Mouse (Mus musculus): ENCODE results near the gene Cgrrf1.
"Not testable (repeated sequence)": the region's sequence is repeated elsewhere in the genome, so short reads cannot be mapped to it uniquely, and the experiment has no call there.

The Cgrrf1 gene

GRCm38 (mm10) chr14:46831837-46832333 lies at the start of gene Cgrrf1:
Gene Cgrrf1, plus strand, starts transcription at chr14:46832125.
- DNase-seq (ENCODE audit: extremely low read depth, insufficient read length, low spot score), result peak; percentile 92

DNA sequence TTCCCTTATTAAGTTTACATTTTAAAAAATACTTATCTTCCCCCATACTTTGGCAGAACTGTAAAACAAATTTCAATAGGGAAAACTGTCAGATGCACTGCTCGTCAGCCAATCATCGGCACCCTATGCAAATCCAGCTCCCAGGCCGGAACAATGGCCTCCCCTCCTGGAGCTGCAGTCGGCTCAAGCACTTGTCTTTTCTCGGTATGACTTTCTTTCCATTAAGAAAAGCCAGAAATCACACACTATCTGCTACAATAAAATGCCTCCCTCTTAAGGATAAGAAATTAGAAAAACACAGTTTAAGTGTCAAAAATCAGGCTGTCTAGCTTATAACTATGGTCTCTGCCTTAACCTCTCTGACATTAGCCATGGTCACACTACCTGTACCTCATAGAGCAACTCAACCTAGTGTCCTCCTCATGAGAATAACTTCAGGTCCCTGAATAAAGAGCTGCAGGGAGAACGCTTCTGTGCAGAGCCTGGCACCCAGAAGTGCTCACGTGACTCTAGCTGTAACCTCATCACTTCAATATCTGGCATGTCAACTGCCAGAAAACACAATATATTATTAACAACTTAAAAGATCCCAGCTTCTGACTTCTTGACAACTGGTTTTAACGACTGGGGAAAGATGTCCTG lies 49.6 kb upstream of the Cgrrf1 start:
- no peak for DNase-seq (ENCODE audit: extremely low read depth, insufficient read length, low spot score)

DNA sequence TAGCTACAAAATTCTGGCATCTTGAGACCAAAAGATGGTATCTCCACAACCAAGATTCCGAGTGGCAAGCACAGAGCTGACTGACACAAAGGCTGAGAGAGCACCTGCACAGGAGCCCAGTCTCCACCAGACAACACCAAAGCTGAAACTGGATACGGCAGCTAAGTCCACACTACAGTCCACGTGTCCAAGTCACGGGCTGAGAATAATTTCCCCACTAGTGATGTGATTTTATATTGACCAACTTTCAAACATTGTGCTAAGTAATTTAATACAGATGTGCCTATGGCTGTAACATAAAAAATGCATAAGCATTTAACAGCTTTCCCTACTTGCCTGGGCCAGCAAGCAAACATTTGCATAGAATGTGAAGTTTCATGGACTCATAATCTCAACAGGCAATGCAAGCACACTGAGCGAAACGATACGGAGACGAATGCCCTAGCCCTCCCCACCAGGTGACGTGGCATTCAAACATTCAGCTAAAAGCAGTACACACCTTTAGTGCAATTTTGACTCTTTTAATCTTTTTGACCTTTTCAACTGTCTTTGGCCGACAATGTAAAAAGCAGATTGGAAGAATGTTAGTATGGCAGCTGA lies 48.5 kb upstream of the Cgrrf1 start:
- DNase-seq (ENCODE audit: extremely low read depth, insufficient read length, low spot score), result no peak

- DNase-seq (ENCODE audit: extremely low read depth, insufficient read length, low spot score), result no peak
These were observed 46.7 kb upstream of the Cgrrf1 start for GRCm38 (mm10) chr14:46785247-46785646.

- DNase-seq (ENCODE audit: extremely low read depth, insufficient read length, low spot score), result no peak
These were observed 44.5 kb upstream of the Cgrrf1 start for GRCm38 (mm10) chr14:46787454-46787786.

DNA sequence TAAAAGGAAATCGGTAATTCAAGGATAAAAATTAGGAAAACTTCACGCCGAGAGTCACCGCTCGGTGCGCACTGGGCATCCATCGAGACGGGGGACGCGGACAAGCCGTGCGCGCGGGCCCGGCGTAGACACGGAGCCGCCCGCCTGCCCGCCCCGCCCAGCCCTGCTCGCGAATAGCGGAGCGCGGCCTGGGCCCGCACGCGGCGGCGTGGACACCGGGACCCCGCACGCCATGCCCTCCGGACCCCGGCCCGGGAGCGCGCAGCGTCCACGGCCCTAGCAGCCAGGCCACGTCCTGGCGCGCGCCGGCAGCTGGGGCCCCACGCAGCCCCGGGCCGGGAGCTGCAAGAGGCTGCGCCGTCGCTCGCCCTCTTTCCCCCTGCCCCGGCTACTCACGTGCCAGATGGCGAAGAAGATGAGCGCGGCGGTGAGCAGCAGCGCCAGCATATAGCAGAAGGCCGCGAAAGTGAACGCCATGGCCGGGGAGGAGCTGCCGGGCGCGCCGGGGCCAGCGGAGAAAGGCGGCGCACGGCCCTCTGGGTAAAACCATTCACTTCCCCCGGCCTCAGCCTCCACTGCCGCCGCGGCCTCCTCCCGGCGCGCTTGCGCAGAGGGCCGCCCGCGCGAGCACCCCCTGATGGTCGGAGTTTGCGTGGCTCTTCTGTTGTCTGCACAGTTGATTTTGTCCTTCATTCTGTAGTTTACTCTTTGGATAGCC lies 44.0 kb upstream of the Cgrrf1 start, which contains the start of gene Cnih1:
Gene Cnih1 (minus strand): TSS at position 625 of the 718 bp plus-strand sequence.
- DNase-seq (ENCODE audit: extremely low read depth, insufficient read length, low spot score), result peak; percentile 91

GRCm38 (mm10) chr14:46788505-46788901 lies 43.4 kb upstream of the Cgrrf1 start:
- DNase-seq (ENCODE audit: extremely low read depth, insufficient read length, low spot score), result no peak

- no peak for DNase-seq (ENCODE audit: extremely low read depth, insufficient read length, low spot score)
These were observed 41.6 kb upstream of the Cgrrf1 start for GRCm38 (mm10) chr14:46790303-46790702.

GRCm38 (mm10) chr14:46790723-46791122 lies 41.2 kb upstream of the Cgrrf1 start:
- DNase-seq (ENCODE audit: extremely low read depth, insufficient read length, low spot score), result no peak

- DNase-seq (ENCODE audit: extremely low read depth, insufficient read length, low spot score), result no peak
These were observed 37.8 kb upstream of the Cgrrf1 start for GRCm38 (mm10) chr14:46794157-46794556.

DNA sequence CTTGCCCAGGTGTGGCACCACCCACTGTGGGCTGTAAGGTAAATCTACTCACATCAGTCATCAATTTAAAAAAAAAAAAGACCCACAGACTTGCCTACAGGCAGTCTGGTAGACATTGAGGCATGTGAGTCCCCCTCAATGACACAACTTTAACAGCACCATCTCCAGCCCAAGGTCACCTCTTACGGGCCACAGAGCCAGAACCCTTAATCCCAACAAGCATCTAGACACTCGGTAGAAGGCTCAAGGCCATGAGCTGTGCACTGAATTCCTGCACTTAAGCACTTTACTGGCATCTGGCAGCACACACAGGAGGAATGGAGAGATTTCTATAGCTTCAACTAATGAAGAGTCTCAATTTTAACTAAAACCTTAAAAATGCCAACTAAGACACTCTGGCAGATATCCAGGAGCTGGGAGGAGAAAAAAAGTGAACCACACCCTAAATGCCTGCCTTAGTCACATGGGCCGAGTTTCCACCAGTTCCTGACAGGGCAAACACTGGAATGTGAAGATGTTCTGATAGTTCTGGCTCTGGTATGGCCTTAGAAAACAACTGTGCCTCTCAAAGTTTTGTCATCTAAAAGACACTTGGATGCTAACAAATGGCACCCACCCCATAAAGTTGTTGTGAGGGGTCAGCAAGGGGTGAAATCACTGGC lies 31.1 kb upstream of the Cgrrf1 start:
- peak; percentile 57 for DNase-seq (ENCODE audit: extremely low read depth, insufficient read length, low spot score)

- DNase-seq (ENCODE audit: extremely low read depth, insufficient read length, low spot score), result no peak
These were observed 28.7 kb upstream of the Cgrrf1 start for GRCm38 (mm10) chr14:46803259-46803658.

GRCm38 (mm10) chr14:46803791-46804190 lies 28.1 kb upstream of the Cgrrf1 start:
- DNase-seq (ENCODE audit: extremely low read depth, insufficient read length, low spot score), result no peak

GRCm38 (mm10) chr14:46806186-46806585 lies 25.7 kb upstream of the Cgrrf1 start:
- DNase-seq (ENCODE audit: extremely low read depth, insufficient read length, low spot score), result no peak

DNA sequence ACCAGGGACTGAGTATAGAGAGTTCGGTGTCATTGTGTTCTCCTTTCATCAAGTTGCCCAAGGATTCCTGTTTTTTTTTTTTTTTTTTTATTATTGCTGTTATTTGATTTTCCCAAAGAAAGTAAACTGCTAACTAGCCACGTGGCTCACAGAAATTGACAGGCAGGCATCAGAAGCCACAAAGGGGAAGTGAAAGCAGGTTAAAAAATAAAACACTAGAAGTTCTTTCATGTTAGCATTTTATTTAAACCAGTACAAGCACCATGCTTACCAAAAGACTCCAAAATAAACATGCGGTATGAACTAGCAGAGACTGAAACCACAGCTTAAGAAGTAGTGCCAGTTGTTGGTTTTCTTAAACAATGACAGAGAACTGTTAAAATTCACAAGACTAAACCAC lies 24.0 kb upstream of the Cgrrf1 start:
- no peak for DNase-seq (ENCODE audit: extremely low read depth, insufficient read length, low spot score)

DNA sequence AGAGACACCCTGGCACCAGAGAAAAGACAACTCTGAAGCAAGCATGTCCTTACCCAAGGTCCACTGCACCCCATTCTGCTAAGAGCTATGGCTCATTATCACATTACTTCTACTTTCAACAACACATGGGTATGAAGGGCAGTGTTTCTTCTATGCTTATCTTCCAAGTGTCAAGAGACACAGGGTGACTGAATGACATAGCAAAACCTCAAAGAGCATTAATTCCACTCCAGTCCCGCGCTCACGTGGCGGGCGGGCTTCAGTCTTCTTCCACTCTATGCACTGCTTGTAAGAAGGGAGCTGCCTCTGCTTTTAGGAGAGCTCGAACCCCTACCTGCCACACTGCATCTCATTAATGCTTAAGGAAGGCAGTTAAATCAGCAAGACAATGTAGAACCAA lies 16.3 kb upstream of the Cgrrf1 start:
- DNase-seq (ENCODE audit: extremely low read depth, insufficient read length, low spot score), result no peak

DNA sequence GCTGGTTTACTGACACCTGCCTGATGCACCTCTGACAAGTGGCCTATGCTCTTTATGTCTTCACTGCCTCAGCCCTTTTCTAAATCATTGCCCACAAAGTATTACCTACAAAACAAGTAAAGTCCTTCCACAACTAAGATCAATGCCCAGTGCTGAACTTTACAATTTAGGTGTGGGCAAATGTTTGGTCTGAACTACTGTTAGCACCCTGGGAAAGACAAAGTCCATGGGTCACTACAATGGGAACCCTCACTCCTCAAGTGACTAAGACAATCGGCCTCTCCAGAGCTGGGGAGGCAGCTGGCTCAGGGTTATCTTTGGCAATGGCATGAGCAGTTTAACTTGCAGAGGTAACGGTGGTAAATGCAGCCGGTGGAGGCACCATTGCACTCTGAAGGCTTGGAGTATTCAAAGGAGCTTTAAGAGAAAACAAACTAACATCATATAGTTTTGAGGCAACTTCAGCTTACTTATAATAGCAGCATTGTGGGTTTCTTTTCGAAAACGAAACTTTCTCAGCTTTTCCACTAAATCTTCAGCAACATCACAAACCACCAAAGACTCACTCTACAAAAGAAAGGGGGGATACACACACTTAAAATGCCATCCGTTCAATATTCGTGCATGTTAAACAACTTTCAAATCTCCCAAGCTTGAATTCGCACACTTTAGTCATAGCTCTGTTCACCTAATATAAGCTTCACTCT lies 14.9 kb upstream of the Cgrrf1 start:
- DNase-seq (ENCODE audit: extremely low read depth, insufficient read length, low spot score), result no peak

- no peak for DNase-seq (ENCODE audit: extremely low read depth, insufficient read length, low spot score)
These were observed 13.2 kb upstream of the Cgrrf1 start for GRCm38 (mm10) chr14:46818743-46819142.

DNA sequence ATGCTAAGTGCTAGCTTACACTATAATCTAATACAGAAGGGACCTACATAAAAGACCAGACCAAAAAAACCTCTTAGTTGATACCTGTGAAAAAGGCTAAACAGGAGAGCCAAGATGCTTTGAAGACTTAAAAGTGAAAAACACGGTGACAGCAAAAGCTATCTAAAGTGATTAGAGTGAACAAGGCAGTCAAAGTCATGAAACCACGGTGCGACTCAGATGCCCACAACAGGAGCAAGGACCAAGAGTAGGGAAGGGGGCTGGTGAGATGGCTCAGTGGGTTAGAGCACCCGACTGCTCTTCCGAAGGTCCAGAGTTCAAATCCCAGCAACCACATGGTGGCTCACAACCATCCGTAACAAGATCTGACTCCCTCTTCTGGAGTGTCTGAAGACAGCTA lies 12.0 kb upstream of the Cgrrf1 start:
- not testable (repeated sequence) for DNase-seq (ENCODE audit: extremely low read depth, insufficient read length, low spot score)

- DNase-seq (ENCODE audit: extremely low read depth, insufficient read length, low spot score), result no peak
These were observed 10.6 kb upstream of the Cgrrf1 start for GRCm38 (mm10) chr14:46821271-46821872.
